Mouse (Mus musculus) small intestine, adult 2 months (tissue): ENCODE data around the gene Myh14.

Source experiments
- CTCF ChIP-seq: fragments of 200-500 bp; IDR thresholded peaks from 2 replicates; pipeline ENCODE4 v1.5.1; 2012; ENCODE audit warnings: low read depth, mild to moderate bottlenecking, control low read depth, inconsistent platforms, low read length, moderate library complexity, mixed read lengths; ENCODE audit not compliant: insufficient replicate concordance, insufficient read length; ENCODE audit errors: extremely low read depth
- POLR2A ChIP-seq: fragments of 200-500 bp; IDR thresholded peaks from 2 replicates; pipeline ENCODE4 v1.6.1; 2012; ENCODE audit warnings: low read depth, mild to moderate bottlenecking, control low read depth, inconsistent platforms, low read length, moderate library complexity

DNA sequence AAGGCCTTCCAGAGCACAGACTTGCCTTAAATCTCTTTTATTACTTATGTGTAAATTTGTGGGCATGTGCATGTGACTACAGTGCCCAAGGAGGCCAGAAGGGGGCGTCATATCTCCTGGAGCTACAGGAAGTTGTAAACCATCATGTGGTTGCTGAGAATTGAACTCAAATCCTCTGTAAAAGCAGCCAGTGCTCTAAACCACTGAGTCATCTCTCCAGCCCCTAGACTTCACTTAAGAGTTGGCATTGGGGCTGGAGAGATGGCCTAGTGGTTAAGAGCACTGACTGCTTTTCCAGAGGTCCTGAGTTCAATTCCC is 44.6 kb downstream of the Myh14 start:
- no peak for TF ChIP-seq CTCF
- no peak for TF ChIP-seq POLR2A
